Mouse (Mus musculus): ENCODE data around the gene Slfn8. TPM values are rescaled to one million over a fixed set of nuclear protein-coding genes. Genes with fewer than 3 reads are reported as not detected.
"Not testable (repeated sequence)": the region's sequence is repeated elsewhere in the genome, so short reads cannot be mapped to it uniquely, and the experiment has no call there.

Gene Slfn8
- total RNA-seq (2021) = under 1 TPM; 0.12 to 0.52 TPM
- long read RNA-seq, experiment 1 = 0 reads
- long read RNA-seq, experiment 2 = 0 reads

- peak; percentile 36 for DNase-seq
These were observed at the start of gene Slfn8 for GRCm38 (mm10) chr11:83020621-83021020. TSS of gene Slfn8 (minus strand) at chr11:83020810.

GRCm38 (mm10) chr11:83067982-83068694 lies 47.5 kb upstream of the Slfn8 start:
- DNase-seq = no peak

GRCm38 (mm10) chr11:83066640-83067531 lies 46.3 kb upstream of the Slfn8 start:
- no peak for DNase-seq

DNA sequence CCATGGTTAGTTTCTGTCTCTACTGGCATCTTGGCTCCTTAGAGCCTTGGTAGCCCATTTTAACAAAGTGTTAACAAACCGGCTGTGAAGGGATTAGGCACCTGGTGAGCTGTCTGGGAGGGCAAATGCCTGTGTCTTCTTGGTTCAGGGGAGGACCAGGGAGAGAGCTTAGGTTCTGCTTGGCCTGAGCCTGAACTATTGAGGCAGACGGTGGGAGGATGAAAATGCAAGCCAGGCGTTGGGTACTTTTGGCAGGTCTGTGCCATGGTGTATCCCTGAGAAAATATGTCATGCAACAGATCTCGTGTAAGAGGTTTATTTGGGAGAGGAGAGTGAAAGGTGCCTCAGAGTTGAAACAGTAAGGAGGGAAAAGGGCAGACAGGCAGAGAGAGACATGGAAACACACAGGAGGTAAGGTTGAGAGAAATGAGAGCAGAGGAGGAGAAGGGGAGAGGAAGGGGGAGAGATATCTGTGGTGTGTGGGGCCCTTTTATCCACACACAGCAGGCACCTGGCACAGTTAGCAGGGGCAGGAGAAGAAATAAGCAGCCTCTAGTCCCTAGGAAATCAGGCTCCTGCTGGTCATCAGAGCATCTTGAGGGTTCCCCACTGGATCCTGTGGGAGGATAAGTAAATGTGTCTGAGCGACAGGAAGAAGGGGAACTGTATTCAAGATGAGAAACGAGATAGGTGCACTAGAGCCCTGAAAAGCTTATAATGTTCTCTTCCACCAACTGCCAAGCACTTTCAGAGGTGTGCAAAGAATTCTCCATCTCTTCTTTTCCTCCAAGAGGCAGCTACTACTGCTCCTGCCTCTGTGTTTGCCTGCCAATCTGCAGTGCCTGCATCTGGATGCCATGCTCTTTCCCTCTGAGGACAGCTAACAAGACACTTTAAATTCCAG lies 45.1 kb upstream of the Slfn8 start:
- no peak for DNase-seq

DNA sequence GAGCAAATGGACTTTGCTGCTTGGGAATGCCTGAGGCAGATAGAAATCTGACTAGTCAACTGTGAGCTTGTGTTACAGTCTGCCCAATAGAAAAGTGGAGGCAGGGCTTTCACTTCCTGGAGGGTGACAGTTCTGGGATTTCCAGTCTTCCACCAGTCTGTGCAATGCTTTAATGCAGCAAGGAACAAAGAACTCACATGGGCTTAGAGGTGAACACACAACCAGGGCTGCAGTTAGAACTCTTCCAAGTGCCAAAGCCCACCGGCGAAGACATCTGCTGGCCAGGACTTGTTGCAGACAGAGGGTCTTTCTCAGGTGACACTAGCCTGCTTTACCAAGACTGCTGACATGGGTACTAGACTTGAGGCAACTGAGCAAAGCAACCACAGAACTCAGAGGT lies 44.3 kb upstream of the Slfn8 start, which contains the start of gene Slfn2:
Gene Slfn2, plus strand, starts transcription at position 167 of the 400 bp plus-strand sequence.
- no peak for DNase-seq

DNA sequence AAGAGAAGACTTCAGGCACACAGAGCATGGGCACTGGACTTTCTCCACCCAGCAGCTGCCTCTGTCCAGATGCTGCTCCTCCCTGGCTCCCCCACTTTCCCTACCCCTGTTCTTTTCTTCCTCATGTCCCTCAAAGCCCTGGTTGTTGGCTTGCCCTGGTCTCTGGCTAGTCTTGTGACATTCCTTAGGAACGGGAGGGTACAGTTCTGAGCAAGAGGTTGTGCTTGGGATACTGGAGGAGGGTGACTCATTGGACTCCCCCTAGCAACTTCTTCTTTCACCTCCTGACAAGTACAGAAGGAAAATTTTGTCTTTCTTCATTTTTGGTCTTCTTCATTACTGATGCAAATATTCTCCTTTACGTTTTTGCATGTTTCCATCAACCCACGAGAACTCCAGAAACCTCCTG lies 43.3 kb upstream of the Slfn8 start:
- no peak for DNase-seq

- DNase-seq = no peak
These were observed 42.5 kb upstream of the Slfn8 start for GRCm38 (mm10) chr11:83063126-83063525.

- DNase-seq = no peak
These were observed 41.2 kb upstream of the Slfn8 start for GRCm38 (mm10) chr11:83061806-83062205.

GRCm38 (mm10) chr11:83060412-83061020 lies 39.9 kb upstream of the Slfn8 start:
- DNase-seq = no peak

GRCm38 (mm10) chr11:83057863-83058262 lies 37.3 kb upstream of the Slfn8 start:
- DNase-seq = peak; percentile 60

- no peak for DNase-seq
These were observed 25.0 kb upstream of the Slfn8 start for GRCm38 (mm10) chr11:83045642-83046041.

- no peak for DNase-seq
These were observed 23.3 kb upstream of the Slfn8 start for GRCm38 (mm10) chr11:83043891-83044290.

- no peak for DNase-seq
These were observed 20.4 kb upstream of the Slfn8 start for GRCm38 (mm10) chr11:83041000-83041399.

DNA sequence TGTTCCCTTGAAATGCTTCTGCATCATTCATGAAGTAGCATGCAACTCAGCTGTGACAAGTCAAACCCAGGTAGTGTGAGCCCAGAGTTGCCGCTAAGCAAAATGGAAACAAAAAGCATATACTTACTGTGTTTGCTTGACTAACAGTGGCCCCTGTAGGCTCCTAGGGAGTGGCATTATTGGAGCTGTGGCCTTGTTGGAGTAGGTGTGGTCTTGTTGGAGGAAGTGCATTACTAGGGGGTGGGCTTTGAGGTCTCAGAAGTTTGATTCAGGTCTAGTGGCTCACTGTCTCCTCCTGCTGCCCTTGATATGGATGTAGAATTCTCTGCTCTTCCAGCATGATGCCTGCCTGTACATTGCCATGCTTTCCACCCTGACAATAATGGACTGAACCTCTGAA lies 19.7 kb upstream of the Slfn8 start:
- no peak for DNase-seq

DNA sequence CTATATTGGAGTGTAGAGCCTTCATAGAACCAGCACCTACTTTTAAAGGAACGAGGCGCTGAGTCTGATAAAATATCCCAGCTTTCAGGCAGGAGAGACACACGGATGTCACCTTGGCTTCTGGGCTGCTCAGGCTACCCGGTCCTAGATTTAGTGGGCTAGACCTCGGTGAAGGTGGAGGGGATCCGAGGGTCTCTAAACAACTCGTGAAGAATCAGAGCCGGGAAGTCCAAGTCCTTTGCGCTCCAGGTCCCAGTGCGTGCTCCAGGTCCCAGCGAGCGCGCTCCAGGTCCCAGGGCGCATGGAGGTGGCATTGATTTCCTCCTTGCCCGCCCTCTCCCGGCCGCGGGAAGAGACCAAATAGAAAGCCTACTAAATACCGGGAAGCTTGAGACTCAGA lies 19.2 kb upstream of the Slfn8 start:
- DNase-seq = no peak

- DNase-seq = no peak
These were observed 18.5 kb upstream of the Slfn8 start for GRCm38 (mm10) chr11:83039156-83039555.

DNA sequence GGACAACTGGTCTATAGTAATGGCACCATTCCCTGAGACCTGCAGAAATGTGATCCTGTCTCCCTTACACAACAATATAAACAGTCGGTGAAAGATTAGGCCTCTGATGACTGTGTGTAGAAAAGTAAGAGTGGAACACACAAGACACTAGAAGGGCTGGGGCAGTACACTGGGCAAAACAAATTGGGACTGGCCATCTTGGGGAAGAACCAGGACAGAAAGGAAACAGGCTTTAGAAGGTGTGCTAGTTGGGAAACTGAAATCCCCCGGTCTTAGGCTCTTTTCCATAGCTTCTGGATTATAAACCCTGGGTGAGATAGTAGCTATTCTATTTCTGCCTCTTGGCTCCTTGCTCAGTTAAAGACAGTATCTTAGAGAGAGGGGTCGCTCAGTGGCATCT lies 18.1 kb upstream of the Slfn8 start:
- DNase-seq = not testable (repeated sequence)

DNA sequence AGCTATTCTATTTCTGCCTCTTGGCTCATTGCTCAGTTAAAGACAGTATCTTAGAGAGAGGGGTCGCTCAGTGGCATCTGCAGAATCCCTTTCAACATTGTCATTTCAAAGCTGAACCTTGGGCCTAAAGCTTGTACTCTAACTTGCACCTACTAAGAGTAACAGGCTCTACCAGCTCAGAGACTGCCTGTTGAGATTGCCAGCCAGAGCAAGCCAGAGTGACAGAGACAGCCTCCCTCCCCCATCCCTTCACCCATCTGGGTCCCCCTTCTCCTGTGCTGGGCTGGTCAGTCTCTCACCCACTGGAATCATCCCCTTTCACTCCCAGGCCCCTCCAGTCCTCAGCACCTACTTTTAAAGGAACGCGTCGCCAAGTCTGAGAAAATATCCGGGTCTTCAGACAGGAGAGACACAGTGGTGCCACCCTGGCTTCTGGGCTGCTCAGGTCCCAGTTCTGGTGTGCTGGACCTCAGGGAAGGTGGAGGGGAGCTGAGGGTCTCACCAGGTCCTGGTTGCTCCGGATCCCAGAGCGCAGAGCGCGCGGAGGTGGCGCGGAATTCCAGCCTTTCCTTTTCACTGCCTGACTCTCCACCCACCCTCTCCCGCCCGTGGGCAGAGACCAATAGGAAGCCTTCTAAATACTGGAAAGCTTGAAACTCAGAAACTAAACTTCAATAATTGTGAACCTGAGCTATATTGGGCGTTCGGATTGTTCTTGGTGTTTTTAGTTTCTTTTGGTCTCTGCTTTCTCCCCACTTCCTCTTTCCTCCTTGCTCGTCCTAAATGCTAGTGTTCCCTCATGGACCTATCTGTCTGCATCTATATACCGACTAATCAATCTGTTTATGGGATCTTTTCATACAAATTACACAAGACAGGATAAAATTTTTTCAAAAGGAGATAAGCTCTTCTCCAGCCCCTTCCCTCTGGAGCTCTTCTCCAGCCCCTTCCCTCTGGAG lies 770 bp downstream of the Slfn8 start:
- DNase-seq = not testable (repeated sequence)

GRCm38 (mm10) chr11:83016093-83016492 lies 4.5 kb downstream of the Slfn8 start:
- DNase-seq = no peak

- no peak for DNase-seq
These were observed 7.3 kb downstream of the Slfn8 start for GRCm38 (mm10) chr11:83013356-83013755.
